Mouse (Mus musculus) testis, adult 2 months (tissue): ENCODE data around the gene Mrpl20. TPM values are rescaled to one million over a fixed set of nuclear protein-coding genes. Genes with fewer than 3 reads are reported as not detected.

Source experiments
- H3K27ac ChIP-seq: fragments of 200-500 bp; 2 replicates; pipeline ENCODE4 v1.5.1; 2012; ENCODE audit warnings: low read depth, low read length; ENCODE audit not compliant: control insufficient read depth, insufficient read depth
- H3K27me3 ChIP-seq: fragments of 200-500 bp; 2 replicates; pipeline ENCODE4 v1.6.1; 2012; ENCODE audit warnings: mild to moderate bottlenecking, low read length, moderate library complexity; ENCODE audit not compliant: control insufficient read depth, insufficient read depth
- H3K36me3 ChIP-seq: fragments of 200-500 bp; 2 replicates; pipeline ENCODE4 v1.6.1; 2012; ENCODE audit warnings: mild to moderate bottlenecking, low read length; ENCODE audit not compliant: control insufficient read depth, insufficient read depth
- H3K4me1 ChIP-seq: fragments of 200-500 bp; 2 replicates; pipeline ENCODE4 v1.6.1; 2012; ENCODE audit warnings: low read length; ENCODE audit not compliant: control insufficient read depth, insufficient read depth
- H3K4me3 ChIP-seq: fragments of 200-500 bp; 2 replicates; pipeline ENCODE4 v1.5.1; 2012; ENCODE audit warnings: low read depth, mild to moderate bottlenecking, low read length, moderate library complexity, mixed read lengths; ENCODE audit not compliant: control insufficient read depth
- CTCF ChIP-seq: fragments of 200-500 bp; IDR thresholded peaks from 2 replicates; pipeline ENCODE4 v1.5.1; 2012; ENCODE audit warnings: low read depth, mild to moderate bottlenecking, inconsistent platforms, low read length, moderate library complexity; ENCODE audit not compliant: control insufficient read depth, insufficient read depth, insufficient replicate concordance
- POLR2A ChIP-seq: fragments of 200-500 bp; IDR thresholded peaks from 2 replicates; pipeline ENCODE4 v1.6.1; 2012; ENCODE audit warnings: low read depth, mild to moderate bottlenecking, inconsistent platforms, low read length, moderate library complexity; ENCODE audit not compliant: control insufficient read depth
- polyA plus RNA-seq: library from polyadenylated mRNA; depleted of rRNA; stranded (reverse); fragments of >200 nt; gene quantifications from 2 replicates; pipeline ENCODE4 v1.2.3, GENCODE M21; 2012; rRNA removed

Mrpl20 gene
- polyA plus RNA-seq, 1 experiment, result 134 TPM

GRCm38 (mm10) chr4:155856881-155857280 lies 54.2 kb downstream of the Mrpl20 start:
- Histone ChIP-seq H3K27me3 (no peaks in the 10 kb centered on the region), H3K4me3 (no peak overlapping the region), H3K4me1 (no peaks in the 10 kb centered on the region), H3K27ac (no peak overlapping the region), H3K36me3 (no peaks in the 10 kb centered on the region; the same call in none of the 2 replicates)
- TF ChIP-seq POLR2A, result no peak
- TF ChIP-seq CTCF, result no peak

GRCm38 (mm10) chr4:155859318-155859717 lies 56.6 kb downstream of the Mrpl20 start:
- Histone ChIP-seq H3K27me3 (no peaks in the 10 kb centered on the region), H3K27ac (no peak overlapping the region), H3K4me1 (no peaks in the 10 kb centered on the region), H3K36me3 (no peaks in the 10 kb centered on the region; the same call in none of the 2 replicates), H3K4me3 (no peak overlapping the region)
- TF ChIP-seq CTCF (no peak), POLR2A (no peak)

Other genes with a start within 250 kb of the Mrpl20 start
- 43.1 and 48.9 TPM in 2 replicates for gene Nadk, start 240.5 kb upstream of the Mrpl20 start, polyA plus RNA-seq
- 3.2 and 3.5 TPM in 2 replicates for gene Slc35e2, start 201.5 kb upstream of the Mrpl20 start, polyA plus RNA-seq
- 23.6 and 29.9 TPM in 2 replicates for gene Cdk11b, start 178.0 kb upstream of the Mrpl20 start, polyA plus RNA-seq
- gene Gm10563, start 157.5 kb upstream of the Mrpl20 start, polyA plus RNA-seq, result not detected in 2 replicates
- 3.7 and 5.9 TPM in 2 replicates for gene Mmp23, start 149.5 kb upstream of the Mrpl20 start, polyA plus RNA-seq
- 39.3 and 40.6 TPM in 2 replicates for gene Mib2, start 133.7 kb upstream of the Mrpl20 start, polyA plus RNA-seq
- gene Fndc10, start 108.5 kb upstream of the Mrpl20 start, polyA plus RNA-seq, result 2.7 and 3.3 TPM in 2 replicates
- 34.6 and 37.4 TPM in 2 replicates for gene Ssu72, start 98.1 kb upstream of the Mrpl20 start, polyA plus RNA-seq
- gene Tmem240, start 68.1 kb upstream of the Mrpl20 start, polyA plus RNA-seq, result 1.5 and 1.8 TPM in 2 replicates
- 18.7 and 23.4 TPM in 2 replicates for gene Atad3a, start 41.8 kb upstream of the Mrpl20 start, polyA plus RNA-seq
- gene Vwa1, start 28.2 kb upstream of the Mrpl20 start, polyA plus RNA-seq, result 5.5 and 5.6 TPM in 2 replicates
- gene Tmem88b, start 17.0 kb upstream of the Mrpl20 start, polyA plus RNA-seq, result 1.0 TPM in 2 replicates
- 0.08 and 0.27 TPM in 2 replicates for gene Ankrd65, start 12.4 kb upstream of the Mrpl20 start, polyA plus RNA-seq
- gene Ccnl2, start 9.6 kb downstream of the Mrpl20 start, polyA plus RNA-seq, result 35.4 and 38.4 TPM in 2 replicates
- 108 and 116 TPM in 2 replicates for gene Aurkaip1, start 28.4 kb downstream of the Mrpl20 start, polyA plus RNA-seq
- 114 and 149 TPM in 2 replicates for gene Mxra8, start 36.8 kb downstream of the Mrpl20 start, polyA plus RNA-seq
- gene Dvl1, start 44.5 kb downstream of the Mrpl20 start, polyA plus RNA-seq, result 132 and 135 TPM in 2 replicates
- gene Tas1r3, start 60.5 kb downstream of the Mrpl20 start, polyA plus RNA-seq, result 1.9 and 2.3 TPM in 2 replicates
- 223 and 230 TPM in 2 replicates for gene Cptp, start 66.6 kb downstream of the Mrpl20 start, polyA plus RNA-seq
- 19.9 and 21.7 TPM in 2 replicates for gene Ints11, start 66.7 kb downstream of the Mrpl20 start, polyA plus RNA-seq
- gene Pusl1, start 88.9 kb downstream of the Mrpl20 start, polyA plus RNA-seq, result 20.3 and 23.5 TPM in 2 replicates
- gene Acap3, start 88.9 kb downstream of the Mrpl20 start, polyA plus RNA-seq, result 9.0 and 11.3 TPM in 2 replicates
- gene Ube2j2, start 141.0 kb downstream of the Mrpl20 start, polyA plus RNA-seq, result 80.7 and 95.4 TPM in 2 replicates
- 30.7 and 31.6 TPM in 2 replicates for gene C1qtnf12, start 159.4 kb downstream of the Mrpl20 start, polyA plus RNA-seq
- gene B3galt6, start 189.8 kb downstream of the Mrpl20 start, polyA plus RNA-seq, result 2.4 and 2.5 TPM in 2 replicates
- 47.6 and 50.5 TPM in 2 replicates for gene Sdf4, start 190.0 kb downstream of the Mrpl20 start, polyA plus RNA-seq
- gene Tnfrsf4, start 211.0 kb downstream of the Mrpl20 start, polyA plus RNA-seq, result 2.8 and 3.4 TPM in 2 replicates
- not detected in 2 replicates for gene Tnfrsf18, start 223.3 kb downstream of the Mrpl20 start, polyA plus RNA-seq